Mouse (Mus musculus) spleen, adult 2 months (tissue): ENCODE results near the gene Pou6f1. TPM values are rescaled to one million over a fixed set of nuclear protein-coding genes. Genes with fewer than 3 reads are reported as not detected.
"Not testable (repeated sequence)": the region's sequence is repeated elsewhere in the genome, so short reads cannot be mapped to it uniquely, and the experiment has no call there.

ENCODE experiments used
- DNase-seq, 2 experiments: peaks; one replicate each; pipeline versions ENCODE4 v3.0.0 to v3.0.0-alpha.2; 2012 to 2021; ENCODE audit warnings: low spot score in 2 of 2, low read depth in 1 of 2
- H3K27ac ChIP-seq: fragments of 200-500 bp; 2 replicates; pipeline ENCODE4 v1.5.1; 2012; ENCODE audit warnings: low read length, inconsistent platforms; ENCODE audit not compliant: insufficient read depth
- H3K27me3 ChIP-seq: fragments of 200-500 bp; 2 replicates; pipeline ENCODE4 v1.6.1; 2012; ENCODE audit warnings: mild to moderate bottlenecking, moderate library complexity, low read length, inconsistent platforms; ENCODE audit not compliant: control insufficient read depth, insufficient read depth
- H3K36me3 ChIP-seq: fragments of 200-500 bp; 2 replicates; pipeline ENCODE4 v1.6.1; 2012; ENCODE audit warnings: mild to moderate bottlenecking, low read length, inconsistent platforms; ENCODE audit not compliant: control insufficient read depth, insufficient read depth
- H3K4me1 ChIP-seq: fragments of 200-500 bp; 2 replicates; pipeline ENCODE4 v1.6.1; 2011; ENCODE audit warnings: inconsistent platforms; ENCODE audit not compliant: control insufficient read depth, insufficient read depth, insufficient read length
- H3K4me3 ChIP-seq: fragments of 200-500 bp; 2 replicates; pipeline ENCODE4 v1.5.1; 2011; ENCODE audit warnings: mild to moderate bottlenecking, inconsistent platforms; ENCODE audit not compliant: insufficient read depth, insufficient read length; ENCODE audit errors: extremely low read depth
- CTCF ChIP-seq: fragments of 200-500 bp; IDR thresholded peaks from 2 replicates; pipeline ENCODE4 v1.5.1; 2011; ENCODE audit warnings: mild to moderate bottlenecking, inconsistent platforms; ENCODE audit not compliant: insufficient read depth, insufficient read length, insufficient replicate concordance; ENCODE audit errors: extremely low read depth
- POLR2A ChIP-seq: fragments of 200-500 bp; IDR thresholded peaks from 2 replicates; pipeline ENCODE4 v1.6.1; 2011; ENCODE audit warnings: low read depth, low read length, inconsistent platforms
- WGBS: fragments of 180-500 bp; shearing (Covaris S2); methylation state at CpG from one replicate; pipeline ENCODE4 v1.1.7; 2018; 5-methylcytosine and 5-hydroxymethylcytosine counted together
- polyA plus RNA-seq: library from polyadenylated mRNA; depleted of rRNA; stranded (reverse); fragments of >200 nt; gene quantifications from 2 replicates; pipeline ENCODE4 v1.2.3, GENCODE M21; 2012; rRNA removed

The Pou6f1 gene
- polyA plus RNA-seq, 1 experiment = 31.8 TPM

GRCm38 (mm10) chr15:100541426-100541825 lies 58.4 kb downstream of the Pou6f1 start:
- Histone ChIP-seq H3K36me3 (no peaks in the 10 kb centered on the region), H3K27ac (no peak overlapping the region), H3K27me3 (no peaks in the 10 kb centered on the region), H3K4me1 (no peaks in the 10 kb centered on the region), H3K4me3 (no peak overlapping the region)
- TF ChIP-seq CTCF = no peak
- TF ChIP-seq POLR2A = no peak
- 76% methylated on average over 4 of the region's 4 CpGs for WGBS
- no peak for DNase-seq

GRCm38 (mm10) chr15:100541001-100541400 lies 58.8 kb downstream of the Pou6f1 start:
- not testable (repeated sequence) for H3K27ac ChIP-seq, H3K36me3 ChIP-seq, H3K4me1 ChIP-seq, H3K27me3 ChIP-seq, H3K4me3 ChIP-seq, DNase-seq
- WGBS = 65% methylated on average over 1 of the region's 1 CpGs

- TF ChIP-seq POLR2A (no peak), CTCF (no peak)
- H3K4me1 ChIP-seq = no peaks in the 10 kb centered on the region
- no peaks in the 10 kb centered on the region for H3K27me3 ChIP-seq
- no peak overlapping the region for H3K27ac ChIP-seq
- no peaks in the 10 kb centered on the region for H3K36me3 ChIP-seq
- no peak overlapping the region for H3K4me3 ChIP-seq
- WGBS = 67% methylated on average over 9 of the region's 9 CpGs
- no peak for DNase-seq
These were observed 60.4 kb downstream of the Pou6f1 start for GRCm38 (mm10) chr15:100539411-100539810.

GRCm38 (mm10) chr15:100537913-100538312 lies 61.9 kb downstream of the Pou6f1 start:
- no peak overlapping the region for H3K4me3 ChIP-seq
- WGBS = 79% methylated on average over 6 of the region's 6 CpGs
- H3K27me3 ChIP-seq = no peaks in the 10 kb centered on the region
- no peaks in the 10 kb centered on the region for H3K36me3 ChIP-seq
- no peaks in the 10 kb centered on the region for H3K4me1 ChIP-seq
- TF ChIP-seq CTCF = peak; percentile 21; the same call in 1 of the 2 replicates
- TF ChIP-seq POLR2A = no peak
- DNase-seq = peak; percentile 9 to 52
- H3K27ac ChIP-seq = no peak overlapping the region

GRCm38 (mm10) chr15:100527900-100528299 lies 71.9 kb downstream of the Pou6f1 start:
- Histone ChIP-seq H3K4me3 (no peak overlapping the region), H3K4me1 (no peaks in the 10 kb centered on the region), H3K27ac (no peak overlapping the region), H3K36me3 (no peaks in the 10 kb centered on the region), H3K27me3 (no peaks in the 10 kb centered on the region)
- 79% methylated on average over 5 of the region's 5 CpGs for WGBS
- TF ChIP-seq CTCF (no peak), POLR2A (no peak)
- DNase-seq = no peak

GRCm38 (mm10) chr15:100525405-100525804 lies 74.4 kb downstream of the Pou6f1 start:
- DNase-seq = no peak
- Histone ChIP-seq H3K36me3 (no peaks in the 10 kb centered on the region), H3K27ac (no peak overlapping the region), H3K4me1 (no peaks in the 10 kb centered on the region), H3K4me3 (no peak overlapping the region), H3K27me3 (no peaks in the 10 kb centered on the region)
- TF ChIP-seq POLR2A (no peak), CTCF (no peak)
- 93% methylated on average over 14 of the region's 14 CpGs for WGBS

Other genes with a start within 250 kb of the Pou6f1 start
- not detected in 2 replicates for gene Methig1, start 246.8 kb downstream of the Pou6f1 start, polyA plus RNA-seq
- not detected in 2 replicates for gene Mettl7a2, start 246.8 kb downstream of the Pou6f1 start, polyA plus RNA-seq
- gene Higd1c, start 235.4 kb downstream of the Pou6f1 start, polyA plus RNA-seq = not detected in 2 replicates
- 0.04 TPM in 1 of 2 replicates, not detected in the other for gene Gm5475, start 177.8 kb downstream of the Pou6f1 start, polyA plus RNA-seq
- gene Slc11a2, start 174.9 kb downstream of the Pou6f1 start, polyA plus RNA-seq = 24.9 and 27.4 TPM in 2 replicates
- gene Letmd1, start 131.0 kb downstream of the Pou6f1 start, polyA plus RNA-seq = 35.4 and 41.9 TPM in 2 replicates
- 1.7 and 2.0 TPM in 2 replicates for gene Csrnp2, start 104.5 kb downstream of the Pou6f1 start, polyA plus RNA-seq
- 3.8 and 4.5 TPM in 2 replicates for gene Tfcp2, start 48.0 kb downstream of the Pou6f1 start, polyA plus RNA-seq
- 612 and 971 TPM in 2 replicates for gene Dazap2, start 15.4 kb upstream of the Pou6f1 start, polyA plus RNA-seq
- 29.2 and 33.1 TPM in 2 replicates for gene Smagp, start 37.0 kb upstream of the Pou6f1 start, polyA plus RNA-seq
- 101 TPM in 2 replicates for gene Bin2, start 69.6 kb upstream of the Pou6f1 start, polyA plus RNA-seq
- 5,688 and 5,726 TPM in 2 replicates for gene Cela1, start 87.9 kb upstream of the Pou6f1 start, polyA plus RNA-seq
- 13.9 and 16.1 TPM in 2 replicates for gene Galnt6, start 129.4 kb upstream of the Pou6f1 start, polyA plus RNA-seq
- gene Slc4a8, start 161.8 kb upstream of the Pou6f1 start, polyA plus RNA-seq = 11.0 and 13.9 TPM in 2 replicates